Mouse (Mus musculus) MEL (cell line): ENCODE results near the gene Parp4. TPM values are rescaled to one million over a fixed set of nuclear protein-coding genes. Genes with fewer than 3 reads are reported as not detected.

Experiments
- DNase-seq: peaks from one replicate; pipeline ENCODE4 v3.0.0; 2011; ENCODE audit warnings: low read depth, low spot score
- H3K27ac ChIP-seq: 2 replicates; pipeline ENCODE4 v1.5.1; 2012; ENCODE audit warnings: low read depth, mild to moderate bottlenecking, control low read depth, low read length, moderate library complexity; ENCODE audit not compliant: control insufficient read depth
- H3K27me3 ChIP-seq, 2 experiments: fragments of 150-350 bp in 1 of 2; sonication (generic) in 1 of 2; 2 replicates each; pipeline ENCODE4 v1.6.1; 2012; ENCODE audit warnings: low read length in 2 of 2, mild to moderate bottlenecking in 2 of 2, improper control_type of control experiment in 1 of 2, moderate library complexity in 1 of 2; ENCODE audit not compliant: insufficient read depth in 2 of 2, control insufficient read depth in 1 of 2
- H3K36me3 ChIP-seq, 2 experiments: 2 replicates each; pipeline ENCODE4 v1.6.1; 2012 to 2014; ENCODE audit warnings: low read length in 2 of 2, improper control_type of control experiment in 1 of 2, inconsistent platforms in 1 of 2, mild to moderate bottlenecking in 1 of 2; ENCODE audit not compliant: insufficient read depth in 2 of 2, control insufficient read depth in 1 of 2
- H3K4me1 ChIP-seq, 2 experiments: fragments of 150-350 bp in 1 of 2; sonication (generic) in 1 of 2; 2 replicates each; pipeline ENCODE4 v1.6.1; 2012; ENCODE audit warnings: low read length in 2 of 2, improper control_type of control experiment in 1 of 2, mild to moderate bottlenecking in 1 of 2; ENCODE audit not compliant: insufficient read depth in 2 of 2, control insufficient read depth in 1 of 2
- H3K4me3 ChIP-seq, 2 experiments: fragments of 150-350 bp in 1 of 2; sonication (generic) in 1 of 2; 2 replicates each; pipeline ENCODE4 v1.5.1; 2012; ENCODE audit warnings: low read depth in 2 of 2, low read length in 2 of 2, mild to moderate bottlenecking in 2 of 2, moderate library complexity in 2 of 2, control low read depth in 1 of 2, improper control_type of control experiment in 1 of 2; ENCODE audit not compliant: control insufficient read depth in 1 of 2, insufficient read depth in 1 of 2
- H3K79me2 ChIP-seq: 2 replicates; pipeline ENCODE4 v1.6.1; 2012; ENCODE audit warnings: mild to moderate bottlenecking, low read length, moderate library complexity; ENCODE audit not compliant: control insufficient read depth, poor library complexity, insufficient read depth
- H3K9ac ChIP-seq: 2 replicates; pipeline ENCODE4 v1.6.1; 2012; ENCODE audit warnings: low read depth, mild to moderate bottlenecking, control low read depth, low read length, moderate library complexity; ENCODE audit not compliant: control insufficient read depth, poor library complexity, severe bottlenecking
- H3K9me3 ChIP-seq: fragments of 150-350 bp; sonication (generic); replicated peaks from 2 replicates; pipeline ENCODE4 v1.6.1; 2012; ENCODE audit warnings: mild to moderate bottlenecking, low read length, improper control_type of control experiment, moderate library complexity; ENCODE audit not compliant: insufficient read depth
- BHLHE40 ChIP-seq: IDR thresholded peaks from 2 replicates; pipeline ENCODE4 v1.6.1; 2012; ENCODE audit warnings: low read depth, mild to moderate bottlenecking, inconsistent platforms, low read length, improper control_type of control experiment, borderline replicate concordance
- CHD1 ChIP-seq: IDR thresholded peaks from 2 replicates; pipeline ENCODE4 v1.6.1; 2012; ENCODE audit warnings: low read depth, mild to moderate bottlenecking, inconsistent platforms, low read length, improper control_type of control experiment
- E2F4 ChIP-seq: IDR thresholded peaks from 2 replicates; pipeline ENCODE4 v1.6.1; 2011; ENCODE audit warnings: low read depth, low read length, improper control_type of control experiment, borderline replicate concordance
- EP300 ChIP-seq, 2 experiments: IDR thresholded peaks; 2 replicates each; pipeline ENCODE4 v1.6.1; 2011; ENCODE audit warnings: improper control_type of control experiment in 2 of 2, low read length in 2 of 2, low read depth in 1 of 2, mild to moderate bottlenecking in 1 of 2
- ETS1 ChIP-seq: IDR thresholded peaks from 2 replicates; pipeline ENCODE4 v1.6.1; 2012; ENCODE audit warnings: low read depth, mild to moderate bottlenecking, inconsistent platforms, low read length, improper control_type of control experiment, moderate library complexity
- GABPA ChIP-seq: IDR thresholded peaks from 2 replicates; pipeline ENCODE4 v1.6.1; 2012; ENCODE audit warnings: low read depth, mild to moderate bottlenecking, inconsistent platforms, low read length, improper control_type of control experiment, moderate library complexity
- GATA1 ChIP-seq: IDR thresholded peaks from 2 replicates; pipeline ENCODE4 v1.6.1; 2011; ENCODE audit warnings: low read depth, low read length, improper control_type of control experiment
- JUND ChIP-seq: IDR thresholded peaks from 2 replicates; pipeline ENCODE4 v1.6.1; 2011; ENCODE audit warnings: low read depth, mild to moderate bottlenecking, improper control_type of control experiment, low read length
- KAT2A ChIP-seq: conservative IDR thresholded peaks from 2 replicates; pipeline ENCODE4 v1.6.1; 2012; ENCODE audit warnings: low read depth, low read length, improper control_type of control experiment, inconsistent platforms
- MAFK ChIP-seq: IDR thresholded peaks from 2 replicates; pipeline ENCODE4 v1.6.1; 2011; ENCODE audit warnings: low read depth, mild to moderate bottlenecking, low read length, improper control_type of control experiment, borderline replicate concordance
- MAX ChIP-seq: IDR thresholded peaks from 2 replicates; pipeline ENCODE4 v1.6.1; 2011; ENCODE audit warnings: low read length, improper control_type of control experiment
- MAZ ChIP-seq: IDR thresholded peaks from 2 replicates; pipeline ENCODE4 v1.6.1; 2012; ENCODE audit warnings: low read depth, mild to moderate bottlenecking, inconsistent platforms, low read length, improper control_type of control experiment
- MEF2A ChIP-seq: IDR thresholded peaks from 2 replicates; pipeline ENCODE4 v1.6.1; 2014; ENCODE audit warnings: low read depth, mild to moderate bottlenecking, inconsistent platforms, low read length, improper control_type of control experiment; ENCODE audit not compliant: poor library complexity, insufficient replicate concordance, severe bottlenecking; ENCODE audit errors: extremely low read depth
- MXI1 ChIP-seq: IDR thresholded peaks from 2 replicates; pipeline ENCODE4 v1.6.1; 2011; ENCODE audit warnings: mild to moderate bottlenecking, low read depth, low read length, improper control_type of control experiment
- NELFE ChIP-seq: IDR thresholded peaks from 2 replicates; pipeline ENCODE4 v1.6.1; 2011; ENCODE audit warnings: low read depth, low read length, improper control_type of control experiment
- NRF1 ChIP-seq: IDR thresholded peaks from 2 replicates; pipeline ENCODE4 v1.6.1; 2014; ENCODE audit warnings: low read depth, mild to moderate bottlenecking, inconsistent platforms, low read length, improper control_type of control experiment, moderate library complexity; ENCODE audit not compliant: poor library complexity, insufficient read depth, severe bottlenecking
- POLR2A ChIP-seq, 2 experiments: IDR thresholded peaks; 2 replicates each; pipeline ENCODE4 v1.6.1; 2011 to 2012; ENCODE audit warnings: low read length in 2 of 2, mild to moderate bottlenecking in 2 of 2, control low read depth in 1 of 2, improper control_type of control experiment in 1 of 2, low read depth in 1 of 2, moderate library complexity in 1 of 2; ENCODE audit not compliant: control insufficient read depth in 1 of 2, insufficient read depth in 1 of 2, poor library complexity in 1 of 2
- POLR2AphosphoS2 ChIP-seq: IDR thresholded peaks from 2 replicates; pipeline ENCODE4 v1.6.1; 2011; ENCODE audit warnings: low read length, improper control_type of control experiment
- POLR2AphosphoS5 ChIP-seq: IDR thresholded peaks from 2 replicates; pipeline ENCODE4 v1.6.1; 2012; ENCODE audit warnings: low read depth, borderline replicate concordance, mild to moderate bottlenecking, inconsistent platforms, low read length, moderate library complexity, mixed read lengths
- RCOR1 ChIP-seq: IDR thresholded peaks from 2 replicates; pipeline ENCODE4 v1.6.1; 2012; ENCODE audit warnings: low read depth, mild to moderate bottlenecking, inconsistent platforms, low read length, improper control_type of control experiment
- SIN3A ChIP-seq: IDR thresholded peaks from 2 replicates; pipeline ENCODE4 v1.6.1; 2012; ENCODE audit warnings: low read length, improper control_type of control experiment, inconsistent platforms
- TBP ChIP-seq: IDR thresholded peaks from 2 replicates; pipeline ENCODE4 v1.8.0; 2011; ENCODE audit warnings: low read depth, low read length, improper control_type of control experiment
- TCF12 ChIP-seq: IDR thresholded peaks from 2 replicates; pipeline ENCODE4 v1.6.1; 2014; ENCODE audit warnings: low read depth, mild to moderate bottlenecking, inconsistent platforms, low read length, improper control_type of control experiment, moderate library complexity
- UBTF ChIP-seq: IDR thresholded peaks from 2 replicates; pipeline ENCODE4 v1.6.1; 2012; ENCODE audit warnings: low read depth, mild to moderate bottlenecking, inconsistent platforms, low read length, improper control_type of control experiment, moderate library complexity, borderline replicate concordance; ENCODE audit not compliant: insufficient read depth
- USF1 ChIP-seq: IDR thresholded peaks from 2 replicates; pipeline ENCODE4 v1.6.1; 2014; ENCODE audit warnings: low read depth, mild to moderate bottlenecking, inconsistent platforms, low read length, improper control_type of control experiment, moderate library complexity
- ZKSCAN1 ChIP-seq: IDR thresholded peaks from 2 replicates; pipeline ENCODE4 v1.6.1; 2012; ENCODE audit warnings: low read depth, mild to moderate bottlenecking, inconsistent platforms, low read length, improper control_type of control experiment, moderate library complexity
- ZNF384 ChIP-seq: IDR thresholded peaks from 2 replicates; pipeline ENCODE4 v1.6.1; 2012; ENCODE audit warnings: low read depth, mild to moderate bottlenecking, inconsistent platforms, low read length, improper control_type of control experiment
- polyA plus RNA-seq, 2 experiments: library from polyadenylated mRNA; stranded (reverse) in 1 of 2; unstranded in 1 of 2; fragments of >175 nt in 1 of 2; fragments of >200 nt in 1 of 2; gene quantifications; 2 replicates each; pipeline versions ENCODE4 v1.2.1 to v1.2.4; 2012; ENCODE audit warnings: low replicate concordance in 2 of 2, low read depth in 1 of 2; ENCODE audit not compliant: insufficient read length in 2 of 2, insufficient read depth in 1 of 2, missing spikeins in 1 of 2
- total RNA-seq: library from RNA; depleted of rRNA; stranded (reverse); fragments of 300-350 nt; gene quantifications from 2 replicates; pipeline ENCODE4 v1.2.3, GENCODE M21; 2012

The Parp4 gene
- total and polyA plus RNA-seq, 3 experiments, result 1.5 to 5.2 TPM; not detected in 1

DNA sequence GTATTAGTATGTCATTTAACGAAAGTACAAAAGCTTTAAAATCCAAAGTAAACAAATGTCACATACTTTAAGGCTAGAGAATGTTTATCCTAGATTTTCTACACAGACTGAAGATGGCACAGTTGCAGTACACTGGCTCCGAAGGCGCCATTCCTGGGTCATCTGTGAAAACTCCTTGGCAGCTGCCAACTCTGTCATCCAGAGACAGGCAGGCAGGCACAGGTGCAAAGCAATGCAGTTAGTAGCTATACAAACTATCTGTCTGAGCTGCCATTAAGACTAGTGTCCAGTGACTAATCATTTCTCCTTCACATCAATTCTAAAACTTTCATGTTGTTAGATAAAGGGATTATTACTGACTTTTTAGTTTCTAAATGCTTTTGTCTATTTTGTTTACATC is 16.3 kb upstream of the Parp4 start:
- no peaks in the 10 kb centered on the region for H3K4me1 ChIP-seq
- no peak for DNase-seq
- TF ChIP-seq E2F4 (no peak), BHLHE40 (no peak), POLR2A (IDR thresholded peaks at IDR 0.05; ENCODE audit: control insufficient read depth in 1 of 2, insufficient read depth in 1 of 2, low read depth in 1 of 2, low read length in 2 of 2, poor library complexity in 1 of 2) (no peak), MAFK (no peak), GATA1 (no peak), ZNF384 (no peak), RCOR1 (no peak), POLR2AphosphoS5 (no peak), MXI1 (no peak), JUND (no peak), NRF1 (no peak), ZKSCAN1 (no peak), NELFE (no peak), CHD1 (no peak), MEF2A (no peak), MAX (no peak), ETS1 (no peak)
- TF ChIP-seq, all 39 proteins: peak for 0
- Histone ChIP-seq H3K36me3 (no peaks in the 10 kb centered on the region), H3K9me3 (no peaks in the 10 kb centered on the region), H3K4me3 (no peak overlapping the region), H3K9ac (no peak overlapping the region), H3K27me3 (no peaks in the 10 kb centered on the region), H3K79me2 (no peaks in the 10 kb centered on the region), H3K27ac (no peak overlapping the region)

DNA sequence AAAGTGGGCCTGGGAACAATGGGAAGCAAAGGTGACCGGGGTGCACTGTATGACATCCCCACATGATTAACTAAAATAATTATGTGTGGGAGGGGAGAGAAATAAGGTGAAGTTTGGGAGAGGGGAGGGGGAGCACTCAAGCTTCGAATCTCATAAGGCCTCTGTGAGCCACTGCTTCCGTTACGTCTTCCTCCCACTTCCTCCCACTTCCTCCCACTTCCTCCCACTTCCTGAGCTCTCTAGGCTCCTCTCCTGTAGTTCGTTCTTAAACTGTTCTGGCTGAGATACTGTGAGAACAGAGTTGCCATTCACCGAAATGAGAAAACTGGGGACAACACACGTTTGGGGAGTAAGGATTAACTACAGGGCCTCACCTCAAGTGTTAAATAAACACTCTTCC is 7.9 kb upstream of the Parp4 start:
- no peak overlapping the region for H3K27ac ChIP-seq

More for the DNA sequence above, 7.9 kb upstream of the Parp4 start:
- H3K36me3 ChIP-seq, result peaks cover 0 to 13% of the 10 kb centered on the region in 2 experiments; a peak in 2 of 4 replicates
- H3K9me3 ChIP-seq, result no peaks in the 10 kb centered on the region
- no peak overlapping the region for H3K4me3 ChIP-seq
- peaks cover 4% of the 10 kb centered on the region for H3K79me2 ChIP-seq
- H3K9ac ChIP-seq, result no peak overlapping the region
- H3K27me3 ChIP-seq, result no peaks in the 10 kb centered on the region
- TF ChIP-seq MEF2A (no peak), MAZ (no peak), GABPA (no peak), UBTF (no peak), KAT2A (no peak), CHD1 (no peak), E2F4 (no peak), EP300 (IDR thresholded peaks at IDR 0.05; ENCODE audit: low read depth in 1 of 2, low read length in 2 of 2) (no peak), SIN3A (no peak), POLR2A (IDR thresholded peaks at IDR 0.05; ENCODE audit: control insufficient read depth in 1 of 2, insufficient read depth in 1 of 2, low read depth in 1 of 2, low read length in 2 of 2, poor library complexity in 1 of 2) (no peak), RCOR1 (no peak), TCF12 (no peak), TBP (no peak), USF1 (no peak), POLR2AphosphoS2 (no peak), ETS1 (no peak), GATA1 (no peak)
- H3K4me1 ChIP-seq, result peaks cover 4 to 12% of the 10 kb centered on the region in 2 experiments; a peak in 2 of 4 replicates
- no peak for DNase-seq
